Mouse (Mus musculus): ENCODE data around the gene Fbxo47. TPM values are rescaled to one million over a fixed set of nuclear protein-coding genes. Genes with fewer than 3 reads are reported as not detected.

Gene Fbxo47
- polyA plus RNA-seq, 1 experiment from 2014 or later, result 0.39 TPM

Other genes with a start within 250 kb of the Fbxo47 start
- gene Mllt6, start 220.7 kb downstream of the Fbxo47 start, polyA plus RNA-seq (2015; fragmentation: Nextera tagmentation; extraction: Ambion mirVana), result 0.16 and 0.21 TPM in 2 replicates
- gene Cisd3, start 198.3 kb downstream of the Fbxo47 start, polyA plus RNA-seq (2015; fragmentation: Nextera tagmentation; extraction: Ambion mirVana), result 16.5 and 19.8 TPM in 2 replicates
- gene Pcgf2, start 183.7 kb downstream of the Fbxo47 start, polyA plus RNA-seq (2015; fragmentation: Nextera tagmentation; extraction: Ambion mirVana), result 1.6 and 2.1 TPM in 2 replicates
- 200 and 219 TPM in 2 replicates for gene Psmb3, start 180.8 kb downstream of the Fbxo47 start, polyA plus RNA-seq (2015; fragmentation: Nextera tagmentation; extraction: Ambion mirVana)
- gene Pip4k2b, start 139.4 kb downstream of the Fbxo47 start, polyA plus RNA-seq (2015; fragmentation: Nextera tagmentation; extraction: Ambion mirVana), result 0.35 and 0.65 TPM in 2 replicates
- 5.4 and 6.0 TPM in 2 replicates for gene Cwc25, start 117.6 kb downstream of the Fbxo47 start, polyA plus RNA-seq (2015; fragmentation: Nextera tagmentation; extraction: Ambion mirVana)
- gene 1700001P01Rik, start 108.2 kb downstream of the Fbxo47 start, polyA plus RNA-seq (2015; fragmentation: Nextera tagmentation; extraction: Ambion mirVana), result not detected in 2 replicates
- 232 and 261 TPM in 2 replicates for gene Rpl23, start 101.7 kb downstream of the Fbxo47 start, polyA plus RNA-seq (2015; fragmentation: Nextera tagmentation; extraction: Ambion mirVana)
- 32.3 and 38.3 TPM in 2 replicates for gene Lasp1, start 85.2 kb downstream of the Fbxo47 start, polyA plus RNA-seq (2015; fragmentation: Nextera tagmentation; extraction: Ambion mirVana)
- 0.19 and 0.36 TPM in 2 replicates for gene B230217C12Rik, start 43.4 kb downstream of the Fbxo47 start, polyA plus RNA-seq (2015; fragmentation: Nextera tagmentation; extraction: Ambion mirVana)
- 0.65 and 1.2 TPM in 2 replicates for gene Plxdc1, start 102.3 kb upstream of the Fbxo47 start, polyA plus RNA-seq (2015; fragmentation: Nextera tagmentation; extraction: Ambion mirVana)
- gene Arl5c, start 112.0 kb upstream of the Fbxo47 start, polyA plus RNA-seq (2015; fragmentation: Nextera tagmentation; extraction: Ambion mirVana), result 7.4 and 8.3 TPM in 2 replicates
- gene Cacnb1, start 138.9 kb upstream of the Fbxo47 start, polyA plus RNA-seq (2015; fragmentation: Nextera tagmentation; extraction: Ambion mirVana), result 0.81 and 1.2 TPM in 2 replicates
- 478 and 526 TPM in 2 replicates for gene Rpl19, start 142.6 kb upstream of the Fbxo47 start, polyA plus RNA-seq (2015; fragmentation: Nextera tagmentation; extraction: Ambion mirVana)
- gene Stac2, start 169.3 kb upstream of the Fbxo47 start, polyA plus RNA-seq (2015; fragmentation: Nextera tagmentation; extraction: Ambion mirVana), result 0.05 TPM in 1 of 2 replicates, not detected in the other

All from liver, embryonic 16.5 days (tissue).